Mouse (Mus musculus) large intestine, adult 2 months (tissue): ENCODE results near the gene Tbcc. TPM values are rescaled to one million over a fixed set of nuclear protein-coding genes. Genes with fewer than 3 reads are reported as not detected.

ENCODE experiments used
- DNase-seq: peaks from one replicate; pipeline ENCODE4 v3.0.0-alpha.2; 2012; ENCODE audit warnings: low read depth, low spot score
- WGBS: fragments of 180-500 bp; shearing (Covaris S2); methylation state at CpG from one replicate; pipeline ENCODE4 v1.1.7; 2018; 5-methylcytosine and 5-hydroxymethylcytosine counted together
- polyA plus RNA-seq: library from polyadenylated mRNA; depleted of rRNA; stranded (reverse); fragments of >200 nt; gene quantifications from 2 replicates; pipeline ENCODE4 v1.2.3, GENCODE M21; 2012

The Tbcc gene
- polyA plus RNA-seq, 1 experiment = 16.0 TPM

GRCm38 (mm10) chr17:46864566-46865195, 25.8 kb upstream of the Tbcc start:
- no peak for DNase-seq
- 85% methylated on average over 7 of the region's 7 CpGs for WGBS

- 65% methylated on average over 12 of the region's 12 CpGs for WGBS
- no peak for DNase-seq
Observed at GRCm38 (mm10) chr17:46866836-46867235, 23.6 kb upstream of the Tbcc start.

- DNase-seq = no peak
- 96% methylated on average over 5 of the region's 5 CpGs for WGBS
Observed at GRCm38 (mm10) chr17:46870204-46870798, 20.2 kb upstream of the Tbcc start.

- WGBS = 31% methylated on average over 1 of the region's 1 CpGs
- DNase-seq = no peak
Observed at GRCm38 (mm10) chr17:46870913-46871312, 19.6 kb upstream of the Tbcc start.

GRCm38 (mm10) chr17:46872806-46873205, 17.7 kb upstream of the Tbcc start:
- 81% methylated on average over 7 of the region's 7 CpGs for WGBS

GRCm38 (mm10) chr17:46874133-46874532, 16.4 kb upstream of the Tbcc start:
- no peak for DNase-seq
- 11% methylated on average over 10 of the region's 10 CpGs for WGBS

More at GRCm38 (mm10) chr17:46872806-46873205, 17.7 kb upstream of the Tbcc start:
- DNase-seq = no peak

GRCm38 (mm10) chr17:46875626-46876025, 14.9 kb upstream of the Tbcc start:
- DNase-seq = no peak
- WGBS = 71% methylated on average over 3 of the region's 3 CpGs

- 30% methylated on average over 8 of the region's 8 CpGs for WGBS
- DNase-seq = no peak
Observed at GRCm38 (mm10) chr17:46876371-46876950, 14.0 kb upstream of the Tbcc start.

GRCm38 (mm10) chr17:46877061-46877460, 13.4 kb upstream of the Tbcc start:
- DNase-seq = no peak
- WGBS = 75% methylated on average over 5 of the region's 5 CpGs

GRCm38 (mm10) chr17:46879841-46880311, 10.6 kb upstream of the Tbcc start:
- DNase-seq = no peak
- WGBS = 9% methylated on average over 14 of the region's 14 CpGs

- DNase-seq = no peak
- 28% methylated on average over 2 of the region's 2 CpGs for WGBS
Observed at GRCm38 (mm10) chr17:46880322-46880721, 10.2 kb upstream of the Tbcc start.

- WGBS = 81% methylated on average over 6 of the region's 6 CpGs
- DNase-seq = no peak
Observed at GRCm38 (mm10) chr17:46881728-46882127, 8.8 kb upstream of the Tbcc start.

- WGBS = 41% methylated on average over 9 of the region's 9 CpGs
- no peak for DNase-seq
Observed at GRCm38 (mm10) chr17:46883107-46883506, 7.4 kb upstream of the Tbcc start.

- no peak for DNase-seq
- 97% methylated on average over 6 of the region's 6 CpGs for WGBS
Observed at GRCm38 (mm10) chr17:46884766-46885165, 5.7 kb upstream of the Tbcc start.

GRCm38 (mm10) chr17:46885218-46885909, 5.1 kb upstream of the Tbcc start:
- DNase-seq = no peak
- 73% methylated on average over 11 of the region's 11 CpGs for WGBS

- WGBS = 38% methylated on average over 17 of the region's 17 CpGs
- DNase-seq = no peak
Observed at GRCm38 (mm10) chr17:46885910-46886643, 4.4 kb upstream of the Tbcc start.

GRCm38 (mm10) chr17:46888511-46889212, 1.8 kb upstream of the Tbcc start:
- DNase-seq = no peak
- WGBS = 28% methylated on average over 16 of the region's 16 CpGs

GRCm38 (mm10) chr17:46889450-46890084, 917 bp upstream of the Tbcc start:
- DNase-seq = no peak
- WGBS = under 1% methylated on average over 43 of the region's 44 CpGs
